Mouse (Mus musculus): Measurements from ENCODE around the gene Gpatch4.

DNA sequence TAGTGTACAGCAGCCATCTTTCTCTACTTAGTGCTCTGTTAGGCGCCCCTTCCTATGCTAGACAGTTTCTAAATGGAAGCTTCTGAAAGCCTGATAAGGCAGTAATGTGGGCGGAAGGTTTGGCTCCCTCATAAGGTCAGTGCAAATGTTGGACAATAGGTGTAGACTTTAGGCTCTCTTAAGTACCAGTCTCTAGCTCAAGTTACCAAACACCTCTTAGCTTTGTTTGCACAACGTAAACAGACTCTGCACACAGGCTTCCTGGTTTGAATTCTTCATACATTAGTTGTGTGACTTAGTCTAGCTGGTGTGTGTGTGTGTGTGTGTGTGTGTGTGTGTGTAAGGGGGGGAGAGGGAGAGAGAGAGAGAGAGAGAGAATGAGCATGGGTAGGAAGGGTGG is 6.6 kb downstream of the Gpatch4 start:
- TF ChIP-seq EP300 (IDR thresholded peaks at IDR 0.05; ENCODE audit: insufficient read depth, low read depth, low read length): no peak
- TF ChIP-seq CTCF (IDR thresholded peaks at IDR 0.05; ENCODE audit: low read depth, low read length): no peak

Data from ES-Bruce4 (cell line).